Mouse (Mus musculus): ENCODE measurements around the gene 2310061N02Rik. TPM values are rescaled to one million over a fixed set of nuclear protein-coding genes. Genes with fewer than 3 reads are reported as not detected.
"Not testable (repeated sequence)": the region's sequence is repeated elsewhere in the genome, so short reads cannot be mapped to it uniquely, and the experiment has no call there.

2310061N02Rik gene
- not detected for total RNA-seq (2021)
- long read RNA-seq, experiment 1, result 0 reads
- long read RNA-seq, experiment 2, result 0 reads

- peak; percentile 30 for DNase-seq
Observed at GRCm38 (mm10) chr16:88707496-88708012, at the start of gene 2310061N02Rik. TSS of gene 2310061N02Rik (minus strand) at chr16:88707962.

DNA sequence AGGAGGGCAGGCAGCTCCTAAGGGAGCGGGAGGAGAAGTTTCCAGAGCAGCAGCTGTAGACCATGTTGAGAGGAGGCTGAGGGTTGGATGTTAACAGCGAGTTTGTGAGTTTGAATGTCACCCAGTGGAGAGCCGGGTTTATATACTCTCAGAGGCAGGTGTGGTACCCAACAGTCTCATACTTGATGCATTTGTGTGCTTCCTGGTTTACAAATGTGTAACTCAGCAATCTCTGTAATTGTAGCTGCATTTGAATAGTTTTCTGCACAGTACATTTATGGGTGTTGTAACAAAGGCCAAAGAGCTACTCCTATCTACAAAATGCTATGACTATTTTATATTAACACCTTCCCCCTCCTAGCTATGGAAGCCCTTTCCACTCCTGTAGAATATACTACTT is 43.8 kb upstream of the 2310061N02Rik start, which contains the start of gene Krtap13:
Gene Krtap13 (minus strand): TSS at position 101 of the 400 bp plus-strand sequence.
- not testable (repeated sequence) for DNase-seq

GRCm38 (mm10) chr16:88747943-88748342 is 40.2 kb upstream of the 2310061N02Rik start:
- DNase-seq, result no peak

- DNase-seq, result no peak
Observed at GRCm38 (mm10) chr16:88744750-88745340, 37.1 kb upstream of the 2310061N02Rik start.

DNA sequence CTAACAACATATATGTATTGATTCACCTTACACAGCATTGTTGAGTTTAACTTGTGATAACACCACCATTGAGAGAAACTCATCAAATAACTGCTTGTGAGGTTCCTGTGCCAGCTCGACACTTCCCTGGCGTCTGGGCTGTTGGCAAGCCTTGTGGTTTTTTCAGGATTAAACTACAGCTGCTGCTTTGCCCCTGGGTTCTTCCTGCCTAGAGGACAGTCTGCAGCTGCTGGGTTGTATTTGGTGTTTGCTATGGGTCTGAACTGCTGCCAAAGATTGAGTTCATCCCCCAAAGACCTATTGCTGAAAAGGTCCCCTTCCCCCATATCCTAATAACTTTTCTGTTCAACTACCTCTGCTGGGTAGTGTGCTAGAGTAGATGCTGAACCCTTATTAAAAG is 27.6 kb upstream of the 2310061N02Rik start:
- no peak for DNase-seq

- peak; percentile 30 for DNase-seq
Observed at GRCm38 (mm10) chr16:88728812-88729275, 21.1 kb upstream of the 2310061N02Rik start, which contains the start of gene Krtap13-1. TSS of gene Krtap13-1 (plus strand) at chr16:88728862.

DNA sequence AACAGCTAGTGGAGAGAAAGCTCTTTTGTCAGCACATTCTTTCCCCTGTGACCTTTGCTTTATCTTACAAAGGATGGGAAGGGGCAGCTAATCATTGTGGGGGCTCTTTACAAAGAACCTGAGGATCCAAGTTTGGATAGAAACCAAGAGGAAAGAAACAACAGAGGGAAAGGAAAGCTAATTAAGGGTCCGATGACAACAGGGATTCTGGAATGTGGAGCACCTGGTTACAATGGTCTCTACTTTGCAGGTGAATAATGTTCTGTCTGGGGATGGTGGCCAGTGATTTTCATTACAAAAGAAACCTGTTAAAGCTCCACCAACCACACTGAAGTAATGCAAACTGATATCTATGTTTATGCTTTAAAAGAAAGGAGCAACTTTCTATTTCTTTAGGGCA is 12.3 kb upstream of the 2310061N02Rik start:
- no peak for DNase-seq

DNA sequence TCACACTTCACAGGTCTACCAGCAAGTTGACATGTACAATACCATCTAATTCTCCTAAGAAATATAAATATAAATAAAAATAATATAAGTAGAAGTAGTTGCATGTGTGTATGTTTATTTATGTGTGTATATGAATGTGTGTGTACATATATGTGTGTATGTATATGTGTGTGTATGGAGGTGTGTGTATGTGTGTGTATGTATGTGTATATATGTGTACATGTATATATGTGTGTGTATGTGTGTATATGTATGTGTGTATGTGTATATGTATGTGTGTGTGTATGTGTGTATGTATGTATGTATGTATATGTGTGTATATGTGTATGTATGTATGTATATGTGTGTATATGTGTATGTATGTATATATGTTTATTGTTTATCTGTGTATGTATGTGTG is 8.8 kb upstream of the 2310061N02Rik start:
- DNase-seq, result no peak

DNA sequence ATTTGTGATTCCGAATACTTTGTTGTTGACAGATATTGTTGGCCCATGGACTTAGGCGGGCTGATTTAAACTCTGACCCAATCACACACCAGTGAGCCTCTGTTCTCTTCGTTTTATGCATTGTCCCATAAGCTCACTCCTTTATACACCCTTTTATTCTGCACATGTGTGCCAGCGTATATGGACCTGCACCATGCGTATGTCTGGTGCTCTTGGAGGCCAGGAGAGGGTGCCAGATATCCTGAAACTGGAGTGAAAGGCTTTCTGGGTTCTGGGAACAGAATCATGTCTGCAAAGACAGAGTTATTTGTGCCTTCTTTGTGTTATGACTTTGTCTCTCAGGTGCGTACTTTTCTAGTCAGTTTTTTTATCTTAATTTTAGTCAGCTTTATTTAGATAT is 3.5 kb upstream of the 2310061N02Rik start:
- DNase-seq, result no peak

- peak; percentile 5 for DNase-seq
Observed at GRCm38 (mm10) chr16:88710757-88711156, 3.0 kb upstream of the 2310061N02Rik start.

DNA sequence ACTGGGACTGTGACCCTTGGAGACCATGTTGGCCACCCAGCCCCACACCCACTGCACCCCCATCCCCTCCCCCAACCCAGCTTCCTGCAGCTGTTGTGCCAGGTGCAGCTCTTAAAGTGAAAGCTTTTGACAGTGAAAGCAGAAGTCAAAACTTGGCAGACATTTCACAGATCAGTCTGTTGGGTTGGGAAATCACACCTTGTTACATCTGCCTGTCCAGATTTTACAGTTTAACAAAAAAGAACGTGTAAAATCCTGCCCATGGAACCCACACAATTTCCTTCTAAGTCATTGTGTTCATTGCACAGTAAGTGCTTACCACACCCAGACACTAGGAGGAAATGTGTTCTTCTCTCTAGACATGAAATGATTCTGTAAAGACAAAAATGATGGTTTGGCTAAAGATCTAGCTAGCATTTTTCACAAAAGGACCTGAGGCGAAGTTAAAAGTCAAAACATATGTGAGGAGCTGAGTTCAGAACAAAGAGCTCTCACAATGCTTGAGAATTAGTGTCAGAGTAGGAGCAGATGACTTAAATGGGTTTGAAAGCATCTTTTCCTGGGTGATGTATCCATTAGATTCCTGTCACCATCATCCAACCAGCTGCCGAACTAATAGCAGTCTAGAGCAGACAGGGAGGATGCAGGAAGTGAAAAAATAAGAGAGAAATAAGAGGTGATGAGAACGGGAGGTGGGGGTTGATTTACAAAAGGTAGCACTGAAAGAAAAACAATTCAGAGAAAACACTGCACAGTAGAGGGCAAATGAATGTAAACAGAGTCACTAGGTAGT is 6.5 kb downstream of the 2310061N02Rik start:
- DNase-seq, result no peak

- DNase-seq, result no peak
Observed at GRCm38 (mm10) chr16:88696256-88696655, 11.5 kb downstream of the 2310061N02Rik start.

DNA sequence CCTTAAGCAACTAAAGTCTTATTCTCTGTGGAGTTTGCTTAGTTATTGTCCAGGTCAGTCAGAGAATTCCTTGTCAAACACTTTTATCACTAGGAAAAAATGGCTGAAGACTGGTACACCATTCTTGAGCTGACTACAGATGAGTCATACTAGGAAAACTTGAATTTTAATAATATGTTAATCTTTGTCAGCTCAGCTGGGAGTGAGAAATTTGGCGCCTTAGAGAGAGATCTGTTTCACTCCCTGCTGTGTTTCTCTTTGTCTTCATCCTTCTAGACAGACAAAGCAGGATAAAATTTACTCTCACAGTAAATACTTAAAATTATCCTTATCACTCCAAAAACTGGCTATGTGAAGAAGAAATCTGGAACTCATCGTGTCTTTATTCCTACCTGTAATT is 26.5 kb downstream of the 2310061N02Rik start:
- DNase-seq, result no peak

- no peak for DNase-seq
Observed at GRCm38 (mm10) chr16:88679099-88679498, 28.7 kb downstream of the 2310061N02Rik start.

DNA sequence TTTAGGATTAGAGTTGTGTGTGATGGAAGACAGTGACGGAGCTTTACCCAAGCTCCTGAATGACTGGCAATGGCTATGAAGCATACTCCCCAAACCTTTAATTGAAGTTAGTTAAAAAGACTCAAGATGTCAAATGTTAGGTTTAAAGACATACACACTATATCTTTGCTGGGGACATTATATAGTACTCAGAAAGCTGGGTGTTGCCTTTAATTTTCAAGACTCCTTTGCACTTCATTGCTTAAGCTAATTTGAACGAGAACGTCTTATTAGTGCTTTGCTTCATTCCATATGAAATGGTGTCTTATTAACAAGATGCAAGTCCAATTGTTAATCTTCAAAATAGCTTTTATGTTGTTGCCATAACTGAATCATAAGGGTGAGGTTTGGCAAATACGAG is 36.2 kb downstream of the 2310061N02Rik start, which contains the start of gene Krtap27-1:
Gene Krtap27-1 (minus strand): TSS at position 101 of the 400 bp plus-strand sequence.
- DNase-seq, result no peak

DNA sequence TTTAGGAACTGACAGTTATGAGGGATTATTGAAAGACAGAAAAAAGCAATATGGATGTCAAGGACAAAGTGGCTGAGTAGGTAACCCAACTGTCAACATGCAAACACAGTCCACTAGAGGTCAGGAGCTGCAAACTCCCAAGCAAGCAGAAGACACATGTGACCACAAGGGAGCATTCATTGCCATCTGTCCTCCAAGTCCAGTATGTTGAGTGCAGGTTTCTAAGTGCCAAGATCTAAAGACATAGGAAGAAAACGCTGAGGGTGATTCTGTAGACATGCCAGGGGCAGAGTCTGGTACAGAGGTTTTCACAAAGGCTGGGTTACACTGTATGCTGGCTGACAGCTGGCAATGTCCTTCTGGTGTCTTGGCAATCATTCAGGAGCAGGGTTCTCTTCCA is 50.3 kb downstream of the 2310061N02Rik start:
- DNase-seq, result no peak

Other genes starting within 250 kb of the 2310061N02Rik start
- not detected for gene Cldn17, start 201.0 kb downstream of the 2310061N02Rik start, total RNA-seq (2021)
- gene Cldn8, start 144.8 kb downstream of the 2310061N02Rik start, total RNA-seq (2021), result not detected
- not detected for gene Krtap24-1, start 95.7 kb downstream of the 2310061N02Rik start, total RNA-seq (2021)
- gene 2310079G19Rik, start 80.3 kb downstream of the 2310061N02Rik start, total RNA-seq (2021), result under 1 TPM in 1 of 2 experiments, not detected in 1; 0.28 TPM
- gene Krtap26-1, start 60.2 kb downstream of the 2310061N02Rik start, total RNA-seq (2021), result not detected
- gene Krtap27-1, start 36.3 kb downstream of the 2310061N02Rik start, total RNA-seq (2021), result not detected
- not detected for gene Krtap13-1, start 20.9 kb upstream of the 2310061N02Rik start, total RNA-seq (2021)
- not detected for gene Krtap13, start 43.7 kb upstream of the 2310061N02Rik start, total RNA-seq (2021)
- not detected for gene 2310034C09Rik, start 50.9 kb upstream of the 2310061N02Rik start, total RNA-seq (2021)
- not detected for gene 2310057N15Rik, start 66.2 kb upstream of the 2310061N02Rik start, total RNA-seq (2021)
- gene Gm5965, start 69.9 kb upstream of the 2310061N02Rik start, total RNA-seq (2021), result not detected
- gene Gm20741, start 104.3 kb upstream of the 2310061N02Rik start, total RNA-seq (2021), result not detected
- not detected for gene Krtap15, start 112.3 kb upstream of the 2310061N02Rik start, total RNA-seq (2021)
- gene Krtap14, start 118.2 kb upstream of the 2310061N02Rik start, total RNA-seq (2021), result not detected
- gene Krtap19-1, start 161.4 kb upstream of the 2310061N02Rik start, total RNA-seq (2021), result not detected
- gene Krtap19-2, start 166.3 kb upstream of the 2310061N02Rik start, total RNA-seq (2021), result not detected
- gene Krtap19-3, start 170.1 kb upstream of the 2310061N02Rik start, total RNA-seq (2021), result not detected
- not detected for gene Krtap19-4, start 177.1 kb upstream of the 2310061N02Rik start, total RNA-seq (2021)
- not detected for gene Krtap19-5, start 188.5 kb upstream of the 2310061N02Rik start, total RNA-seq (2021)
- gene Krtap19-9b, start 224.3 kb upstream of the 2310061N02Rik start, total RNA-seq (2021), result not detected